Mouse (Mus musculus) urinary bladder, postnatal 14 days (tissue): ENCODE measurements around the gene Bach2.

Experiments used
- DNase-seq: peaks from one replicate; pipeline ENCODE4 v3.0.0; 2021; ENCODE audit warnings: low spot score

Bach2 gene

DNA sequence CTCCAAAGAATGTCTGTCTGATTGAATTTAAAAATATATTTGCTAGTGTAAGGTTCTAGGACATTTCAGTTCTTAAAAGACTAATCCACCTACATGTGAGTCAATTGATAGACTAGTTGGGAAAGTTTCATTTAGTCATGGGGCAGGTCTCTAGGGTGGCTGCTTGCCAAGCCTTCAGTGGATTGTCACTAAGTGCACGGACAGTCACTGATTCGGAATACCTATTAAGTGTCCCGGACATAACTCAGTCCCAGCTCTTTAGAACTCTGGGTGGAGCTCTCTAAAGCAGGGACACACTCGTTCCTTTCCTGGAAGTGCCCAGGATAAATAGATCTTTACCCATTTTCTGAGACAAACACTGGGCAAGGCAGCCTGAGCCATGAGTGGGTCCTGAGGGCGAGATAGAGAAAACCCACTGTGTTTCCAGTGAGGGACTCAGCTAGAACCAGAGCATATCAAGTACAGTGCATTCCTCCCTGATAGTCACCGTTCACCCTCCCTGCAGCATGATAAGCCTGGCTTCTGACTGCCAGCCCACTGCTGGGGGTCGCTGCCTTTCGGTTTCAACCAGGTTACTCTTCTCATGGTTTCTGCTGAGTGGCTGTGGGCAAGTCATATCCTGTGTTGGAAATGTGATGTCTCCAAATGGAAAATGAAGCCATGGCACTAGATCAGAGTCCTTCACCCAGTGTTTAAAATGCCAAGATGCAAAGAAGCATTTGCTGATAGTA lies 92.1 kb downstream of the Bach2 start:
- DNase-seq, result no peak

DNA sequence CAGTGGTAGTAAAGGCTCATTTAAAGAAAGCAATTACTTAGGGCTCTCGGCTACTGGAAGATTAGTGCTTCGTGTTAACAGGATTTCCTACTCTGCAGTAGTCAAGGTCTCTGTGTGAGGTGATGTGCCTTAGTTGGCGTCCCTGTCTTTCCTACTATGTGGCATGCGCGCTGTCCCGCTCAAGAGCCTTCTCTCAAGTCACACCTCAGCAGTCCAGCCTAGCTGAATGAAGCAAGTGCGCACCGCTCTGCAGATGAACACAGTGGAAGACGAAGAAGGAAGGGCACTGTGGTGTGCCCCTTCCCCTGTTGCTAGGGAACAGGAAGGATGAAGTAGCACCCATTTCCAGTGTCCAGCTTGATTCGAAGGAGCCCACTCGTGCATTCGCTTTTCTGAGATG lies 93.4 kb downstream of the Bach2 start:
- DNase-seq, result no peak

DNA sequence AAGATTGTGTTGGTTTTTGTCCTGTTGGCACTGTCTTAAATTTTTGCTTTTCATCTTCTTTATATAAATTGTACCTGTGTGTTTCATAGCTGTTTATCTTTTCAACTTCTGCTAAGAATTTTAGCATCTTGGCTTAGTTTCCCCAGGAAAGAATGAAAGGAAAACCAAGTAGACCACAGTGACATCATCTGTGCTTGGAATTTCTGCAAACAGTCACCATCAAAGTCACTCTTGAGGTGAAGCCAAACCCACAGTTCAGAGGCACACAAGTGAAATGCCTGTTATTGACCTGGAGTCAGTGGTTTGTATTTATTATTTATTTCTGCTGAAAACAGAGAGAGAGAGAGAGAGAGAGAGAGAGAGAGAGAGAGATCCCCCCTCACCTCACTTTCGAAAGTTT lies 95.5 kb downstream of the Bach2 start:
- no peak for DNase-seq

DNA sequence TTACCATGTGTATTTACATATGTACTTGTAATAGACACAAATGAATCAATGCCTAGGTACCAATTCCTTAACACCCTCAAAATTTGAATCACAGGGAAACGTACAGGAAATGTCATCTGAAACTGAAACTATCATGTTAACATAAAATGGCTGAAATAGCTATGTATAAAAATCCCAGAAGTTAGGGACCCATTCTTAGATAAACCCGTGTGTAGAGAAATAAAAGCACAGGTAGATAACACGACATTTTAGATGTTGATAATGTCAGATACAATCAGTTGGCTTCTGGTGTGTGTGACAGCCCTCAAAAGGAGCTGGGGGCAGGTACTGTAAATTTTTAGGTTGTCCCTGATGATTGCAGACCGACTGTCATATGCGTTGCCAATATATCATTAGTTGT lies 96.2 kb downstream of the Bach2 start:
- DNase-seq, result no peak

DNA sequence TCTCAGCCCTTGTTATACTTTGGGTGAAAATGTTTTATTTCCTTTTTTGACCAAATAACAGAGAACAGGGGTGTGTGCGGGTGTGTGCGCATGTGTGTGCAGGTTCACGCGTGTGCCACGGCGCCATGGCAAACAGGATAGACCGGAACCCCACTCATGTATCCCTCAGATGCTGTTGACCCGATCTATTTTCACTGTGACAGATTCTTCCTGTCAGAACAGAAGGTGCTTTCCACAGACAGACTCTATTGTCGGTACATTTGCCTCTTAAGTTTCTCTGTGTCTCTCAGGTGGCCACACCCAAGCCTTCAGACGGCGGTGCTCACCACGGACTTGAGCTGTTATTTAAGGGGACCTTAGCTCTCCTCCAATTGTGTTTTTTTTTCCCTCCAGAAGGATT lies 97.1 kb downstream of the Bach2 start:
- DNase-seq, result no peak

DNA sequence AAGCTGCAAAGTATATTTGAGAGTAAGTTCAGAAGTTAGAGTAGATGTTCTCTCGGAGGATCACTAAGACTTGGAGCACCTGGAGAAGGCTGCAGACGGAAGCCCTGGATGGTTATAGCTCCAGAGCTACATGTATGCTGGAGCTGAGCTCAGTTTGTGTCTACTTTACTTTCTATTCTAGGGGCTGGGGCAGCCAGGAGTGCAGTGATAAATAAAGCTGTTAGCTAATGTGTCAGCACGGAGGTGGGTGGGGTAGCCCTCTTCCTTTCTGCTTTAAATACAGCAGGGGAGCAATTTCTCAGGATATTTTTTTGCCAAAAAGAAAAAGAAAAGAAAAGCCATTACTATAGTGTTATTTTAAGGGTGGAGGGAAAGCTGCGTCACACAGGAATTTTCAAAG lies 98.0 kb downstream of the Bach2 start:
- no peak for DNase-seq

DNA sequence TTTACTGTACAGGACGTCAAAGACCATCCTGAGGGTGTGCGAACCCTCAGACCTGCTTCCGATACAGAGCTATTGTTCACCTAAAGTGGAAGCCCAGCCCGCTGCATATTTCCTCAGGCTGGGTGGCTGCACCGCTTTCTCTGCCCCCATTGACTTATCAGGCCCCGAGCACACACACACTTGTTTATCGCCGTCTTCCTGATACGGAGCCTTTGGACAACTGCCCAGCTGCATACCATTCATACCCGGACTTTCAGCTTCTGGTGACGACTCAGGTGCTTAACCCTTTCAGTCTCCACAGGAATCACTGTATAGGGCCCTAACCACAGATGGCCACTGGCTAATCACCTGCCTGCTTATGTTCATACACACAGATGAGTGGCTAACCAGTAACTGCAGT lies 99.0 kb downstream of the Bach2 start:
- peak; percentile 82 for DNase-seq

DNA sequence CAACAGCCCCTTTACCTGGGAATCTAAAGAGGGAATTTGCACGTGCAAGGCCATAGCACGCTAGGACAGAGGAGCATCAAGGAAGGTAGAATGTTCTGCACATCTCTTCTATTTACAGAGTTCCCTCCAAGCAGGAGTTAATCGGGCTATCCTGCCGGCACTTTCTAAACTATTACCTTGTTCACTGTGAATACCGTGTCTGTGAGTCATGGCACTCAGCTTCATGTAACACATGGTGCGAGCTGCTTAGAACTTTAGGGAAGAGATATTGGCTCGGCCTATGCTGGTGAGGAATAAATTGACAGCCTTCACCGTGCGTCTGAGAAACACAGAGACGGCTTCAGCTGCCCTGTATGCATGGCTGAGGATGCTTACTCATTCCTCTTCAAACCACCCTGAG lies 99.8 kb downstream of the Bach2 start:
- no peak for DNase-seq

DNA sequence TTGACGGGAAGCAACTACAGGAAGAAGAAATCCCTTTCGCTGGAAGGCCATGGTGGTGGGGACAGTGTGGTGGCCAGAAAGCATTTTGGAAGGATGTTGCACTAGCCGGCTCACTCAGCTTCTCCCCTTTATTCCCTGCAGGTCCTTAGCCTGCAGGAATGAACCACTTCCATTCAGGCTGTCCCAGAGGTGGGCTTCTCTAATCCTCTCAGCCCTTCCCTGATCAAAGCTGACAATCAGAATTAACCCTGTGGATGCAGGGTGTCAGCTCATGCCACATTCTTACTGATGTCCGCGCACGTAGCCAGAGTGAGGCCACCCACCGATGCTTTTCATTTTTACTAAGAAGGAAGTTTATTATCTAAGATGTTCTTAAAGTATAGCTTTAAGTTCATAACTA lies 102.2 kb downstream of the Bach2 start:
- no peak for DNase-seq

DNA sequence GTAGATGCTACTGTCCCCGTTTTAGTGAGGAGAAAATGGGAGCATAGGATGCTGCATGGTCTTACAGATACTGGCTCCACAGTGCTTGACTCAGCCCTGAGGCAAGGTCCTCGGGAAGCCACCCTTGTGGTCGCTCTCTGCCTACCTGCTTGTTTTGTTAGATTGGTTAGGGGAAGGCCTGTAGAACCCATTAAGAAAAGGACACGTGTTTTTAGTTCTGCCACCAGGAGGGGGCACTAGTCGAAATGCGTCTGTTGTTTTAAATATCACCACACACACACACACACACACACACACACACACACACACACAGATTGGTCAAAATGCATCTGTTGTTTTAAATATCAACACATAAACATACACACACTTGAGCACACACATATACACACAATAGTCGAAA lies 103.7 kb downstream of the Bach2 start:
- DNase-seq, result no peak

DNA sequence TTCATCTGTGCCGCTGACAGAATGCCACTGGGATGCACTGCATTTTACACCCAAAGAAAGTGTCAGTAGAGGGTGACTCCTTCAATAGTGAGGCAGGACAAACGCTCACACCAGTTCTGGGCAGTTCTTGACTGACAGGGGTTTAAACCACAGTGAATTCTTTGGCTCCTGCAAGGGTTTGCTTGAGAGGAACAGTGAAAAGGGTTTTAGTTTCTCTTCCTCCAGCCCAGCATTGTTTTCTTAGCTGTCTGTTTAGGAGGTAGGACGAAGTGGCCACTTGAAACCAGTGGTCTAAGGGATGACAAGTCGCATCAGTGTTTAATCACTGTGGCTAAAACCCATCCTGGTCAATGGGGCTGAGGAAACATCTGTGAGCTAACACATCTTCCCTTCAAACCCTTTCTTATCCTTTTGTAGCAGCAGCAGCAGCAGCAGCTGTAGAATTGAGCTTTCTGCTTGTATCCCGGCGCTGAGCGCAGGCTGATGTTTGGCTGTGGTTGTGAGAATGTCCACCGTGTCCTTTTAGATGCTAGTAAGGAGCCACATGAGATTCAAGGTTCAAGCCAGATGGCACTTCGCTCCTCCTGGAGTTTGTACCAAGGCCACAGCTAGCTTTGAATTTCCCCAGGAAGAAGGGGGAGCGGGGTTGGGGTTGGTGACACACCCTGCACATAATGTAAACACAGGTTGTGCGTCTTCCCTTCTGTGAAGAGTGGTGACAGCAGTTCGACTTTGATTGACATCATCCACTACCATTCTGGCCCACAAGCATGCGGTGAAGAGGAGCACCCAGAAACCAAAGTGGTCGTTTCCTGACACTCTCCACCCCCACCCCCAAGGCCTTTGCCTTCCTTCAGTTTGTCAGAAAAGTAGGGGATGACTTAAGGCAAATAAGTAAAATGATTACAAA lies 104.9 kb downstream of the Bach2 start:
- no peak for DNase-seq

DNA sequence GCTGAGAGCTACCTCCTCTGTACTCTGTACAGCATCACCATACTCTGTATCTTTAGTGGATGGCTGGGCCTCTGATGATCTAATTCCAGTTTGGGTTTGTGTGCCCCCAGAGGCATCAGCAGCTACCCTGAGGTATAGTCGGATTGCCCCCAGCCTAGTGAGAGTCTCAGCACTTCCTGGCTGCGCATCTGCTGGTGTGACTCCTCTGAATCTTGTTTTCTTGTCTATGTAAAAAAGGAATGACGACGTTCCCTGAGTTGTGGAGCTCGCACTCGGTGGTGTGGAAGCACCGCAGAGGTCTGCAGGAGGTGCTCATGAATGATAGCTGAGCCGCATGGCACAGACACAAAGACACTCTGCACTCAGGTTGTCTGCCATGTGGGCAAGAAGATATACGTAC lies 105.7 kb downstream of the Bach2 start:
- DNase-seq, result no peak

DNA sequence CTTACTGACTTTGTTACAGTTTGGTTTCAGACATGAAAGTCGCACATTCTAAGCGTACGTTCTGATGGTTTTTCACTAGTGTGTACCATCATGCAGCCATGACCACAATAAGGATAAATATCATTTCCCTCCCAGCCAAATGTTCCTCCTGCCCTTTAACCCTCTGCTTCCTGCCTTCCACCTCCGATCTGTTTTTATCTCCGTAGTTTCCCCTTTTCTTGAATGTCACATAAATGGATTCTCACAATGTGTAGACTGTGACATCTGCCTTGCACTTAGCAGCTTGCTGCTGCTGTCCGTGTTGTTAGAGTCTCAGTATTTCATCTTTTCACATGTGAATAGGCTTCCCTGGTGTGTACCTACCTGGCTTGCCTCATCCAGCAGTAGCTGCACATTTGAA lies 108.6 kb downstream of the Bach2 start:
- DNase-seq, result no peak

DNA sequence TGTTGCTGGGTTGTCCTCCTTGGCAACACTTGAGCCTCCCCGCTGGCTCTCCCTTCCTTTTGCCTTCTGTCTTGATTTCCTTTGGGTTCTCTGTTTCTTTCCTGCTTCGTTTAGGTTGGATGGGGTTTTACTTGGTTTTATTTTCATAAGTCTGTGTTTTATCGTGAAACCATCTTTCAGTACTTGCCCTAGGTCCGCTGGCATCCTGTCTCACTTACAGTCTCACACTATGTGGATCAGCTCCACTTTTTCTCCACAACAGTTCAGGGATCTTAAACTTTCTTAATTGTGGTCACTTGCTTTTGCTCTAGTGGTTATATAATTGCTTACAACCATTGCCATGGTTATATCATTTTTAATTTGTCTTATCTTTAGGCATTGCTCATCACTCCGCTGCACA lies 109.1 kb downstream of the Bach2 start:
- no peak for DNase-seq

DNA sequence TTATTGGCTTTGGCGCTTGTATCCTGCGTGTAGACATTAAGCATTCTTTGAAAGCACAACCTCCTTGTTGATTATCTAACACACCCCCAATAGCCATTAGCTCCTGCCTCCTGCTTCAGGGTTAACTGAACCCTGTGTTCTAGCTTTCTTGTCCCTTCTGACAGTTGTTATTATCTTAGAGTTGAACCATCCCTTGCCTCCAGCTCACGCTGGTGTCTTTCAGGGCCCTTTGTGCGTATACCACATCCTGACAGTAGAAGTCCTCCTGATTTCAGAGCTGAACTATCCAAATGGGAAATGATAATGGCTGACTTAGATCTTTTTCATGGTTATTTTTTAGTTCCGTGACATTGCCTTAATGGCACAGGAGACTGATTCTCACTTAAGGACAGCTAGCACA lies 110.8 kb downstream of the Bach2 start:
- no peak for DNase-seq

DNA sequence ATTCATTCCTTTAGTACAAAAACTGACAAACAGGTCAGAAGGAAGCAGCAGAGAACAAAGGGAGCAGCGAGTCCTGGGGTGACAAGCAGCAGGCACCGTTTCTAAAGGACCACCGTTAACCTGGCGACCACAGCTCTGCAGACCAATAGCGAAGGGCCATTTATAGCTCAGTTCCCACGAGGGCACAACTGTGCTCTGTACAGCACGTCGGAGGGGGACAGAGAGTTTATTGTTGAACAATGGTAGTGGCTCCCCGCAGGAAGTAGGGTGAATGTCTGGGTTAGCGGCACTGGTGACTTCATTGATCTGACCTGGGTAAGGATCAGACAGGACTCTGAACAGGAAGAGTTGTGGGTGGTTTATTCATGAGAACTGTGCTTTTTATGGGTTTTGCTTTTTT lies 112.6 kb downstream of the Bach2 start:
- no peak for DNase-seq

DNA sequence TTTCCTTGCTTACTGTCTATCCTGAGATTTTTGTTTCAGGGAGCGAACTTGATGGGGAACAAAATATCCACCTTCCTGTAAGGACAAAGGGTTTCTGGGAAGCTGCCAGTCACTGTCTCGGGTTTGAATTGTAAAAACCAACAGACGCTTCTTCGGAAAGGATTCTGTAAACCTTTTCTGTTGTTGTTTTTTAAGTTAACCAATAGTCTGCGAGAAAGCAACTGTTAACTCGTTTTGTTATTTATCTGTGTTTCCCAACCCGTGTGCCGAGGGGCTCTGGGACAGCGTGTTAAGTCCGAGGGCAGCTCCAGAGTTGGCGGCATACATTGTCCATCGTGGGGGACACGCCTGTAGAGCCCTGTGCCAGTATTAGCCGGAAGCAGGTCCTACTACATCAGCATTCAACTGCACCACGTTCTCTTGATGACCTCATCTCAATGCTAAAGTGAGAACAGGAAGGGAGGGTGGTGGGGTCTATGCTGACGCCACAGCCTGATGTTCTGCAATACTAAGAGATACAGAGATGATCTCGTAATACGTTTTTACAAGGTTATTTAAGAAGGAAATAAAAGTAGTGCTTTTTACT lies 113.2 kb downstream of the Bach2 start:
- no peak for DNase-seq

DNA sequence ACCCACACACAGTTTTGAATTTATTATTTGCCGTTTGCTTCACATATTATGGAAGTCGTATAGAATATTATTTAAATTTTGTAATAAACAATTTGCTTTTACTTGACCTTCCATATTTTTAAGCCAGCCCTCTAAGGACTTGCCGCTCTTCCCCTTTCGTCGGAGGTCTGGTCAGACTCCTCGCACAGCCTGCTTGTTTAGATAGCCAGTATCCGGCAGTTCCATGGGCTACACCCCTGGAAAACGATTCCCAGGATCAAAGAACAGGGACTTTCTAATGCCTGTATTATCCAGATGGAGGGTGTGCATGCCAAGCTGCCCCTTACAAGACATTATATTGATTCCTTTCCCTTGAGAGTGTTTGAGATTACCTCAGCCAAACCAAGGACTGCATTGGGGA lies 113.8 kb downstream of the Bach2 start:
- DNase-seq, result no peak

DNA sequence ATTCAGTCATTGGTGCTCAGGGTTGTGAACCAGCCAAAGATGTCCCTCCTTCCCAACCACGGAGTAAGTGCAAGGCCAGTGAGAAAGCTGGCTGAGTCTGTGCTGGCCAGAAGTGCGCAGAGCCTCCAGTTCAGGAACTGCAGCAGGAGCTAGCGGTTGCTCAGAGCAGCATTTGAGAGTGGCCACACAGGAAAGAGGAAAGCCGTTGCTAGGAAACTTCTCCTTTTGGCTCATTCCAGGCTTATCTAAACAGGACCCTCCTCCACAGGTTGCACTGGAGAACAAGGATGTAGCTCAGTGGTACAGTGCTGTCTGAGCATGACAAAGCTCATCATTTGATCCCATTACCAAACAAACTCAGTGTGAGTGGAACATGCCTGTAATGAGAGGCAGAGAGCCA lies 114.2 kb downstream of the Bach2 start:
- DNase-seq, result no peak

DNA sequence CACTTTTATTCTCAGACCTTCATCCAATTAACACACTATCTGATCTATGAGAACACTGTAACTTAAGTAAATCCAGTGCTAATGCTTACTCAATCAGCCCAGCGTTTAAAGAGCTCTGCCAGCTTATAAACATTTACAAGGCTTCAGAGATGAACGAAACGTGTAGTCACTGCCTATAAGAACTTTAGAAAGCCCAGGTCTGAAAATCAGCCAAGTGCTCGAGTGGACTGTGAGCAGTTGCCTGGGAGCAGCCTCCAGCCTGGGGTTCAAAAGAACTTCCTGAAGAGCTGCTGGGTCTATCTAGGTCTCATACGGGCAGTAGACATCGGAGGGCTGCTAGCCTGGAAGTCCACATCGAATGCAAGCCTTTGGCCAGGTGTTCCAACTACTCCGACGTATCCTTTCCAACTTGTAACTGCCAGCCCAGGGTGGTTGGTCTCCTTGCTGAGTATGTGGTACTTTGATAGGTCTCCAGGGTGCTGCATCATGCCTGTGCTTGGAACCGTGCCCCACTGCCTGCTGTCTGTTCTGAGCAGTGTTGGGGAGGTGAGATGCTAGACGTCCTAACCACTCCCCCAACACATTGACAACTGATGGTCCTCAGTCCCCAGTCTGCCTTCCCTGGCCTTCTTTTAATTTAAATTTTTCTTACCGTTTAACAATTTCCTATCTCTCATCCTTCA lies 117.5 kb downstream of the Bach2 start:
- no peak for DNase-seq

DNA sequence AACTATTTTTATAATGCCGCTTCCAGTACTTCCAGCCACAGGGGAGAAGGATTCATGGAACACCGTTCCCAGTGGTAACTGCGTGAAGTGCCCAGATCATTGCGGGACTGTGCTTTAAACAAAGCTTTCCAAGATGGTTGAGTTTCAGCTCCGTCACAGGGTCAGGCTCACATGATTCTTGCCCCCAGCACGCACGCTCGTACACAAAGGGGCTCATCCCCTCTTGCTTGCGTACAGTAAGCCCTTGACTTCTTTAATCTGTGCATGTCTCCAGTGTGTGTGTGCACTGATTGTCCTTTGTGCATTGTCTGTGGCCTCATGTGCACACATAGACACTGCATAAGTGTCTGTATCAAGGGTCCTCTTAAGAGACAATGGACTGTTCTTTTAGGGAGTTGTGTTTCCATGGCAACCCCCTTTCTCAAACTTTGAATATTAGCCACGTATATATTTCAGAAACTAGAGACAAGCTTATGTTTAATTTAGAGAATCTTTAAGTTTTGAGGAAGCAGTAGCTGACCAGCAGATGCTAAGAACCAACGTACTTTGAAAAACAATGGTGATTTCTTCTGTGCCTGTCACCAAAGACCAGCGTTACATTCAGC lies 119.5 kb downstream of the Bach2 start:
- DNase-seq, result no peak
